Mouse (Mus musculus): ENCODE measurements around the gene Ccdc186. TPM values are rescaled to one million over a fixed set of nuclear protein-coding genes. Genes with fewer than 3 reads are reported as not detected.
"Not testable (repeated sequence)": the region's sequence is repeated elsewhere in the genome, so short reads cannot be mapped to it uniquely, and the experiment has no call there.

The Ccdc186 gene
- polyA plus RNA-seq, 1 experiment from 2014 or later = 25.0 TPM

DNA sequence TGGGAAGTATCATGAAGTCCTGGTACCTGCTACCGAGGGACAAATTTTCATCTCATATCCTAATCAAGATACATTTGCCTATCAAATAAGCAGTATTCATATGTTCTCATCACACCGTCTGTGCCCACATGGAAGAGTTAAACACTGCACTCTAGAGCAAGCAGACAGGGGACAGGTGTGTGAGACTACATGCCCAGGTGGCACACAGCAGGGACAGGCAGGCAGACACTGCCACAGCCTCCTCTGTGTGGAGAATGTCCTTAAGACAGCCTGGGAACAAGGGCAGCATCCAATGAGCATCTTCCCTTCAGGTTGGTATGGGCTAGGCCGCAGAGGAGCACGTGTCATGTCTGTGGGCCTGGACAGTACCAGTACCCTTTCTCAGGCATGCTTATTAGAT, 59.3 kb downstream of the Ccdc186 start:
- no peak overlapping the region for H3K27ac ChIP-seq (ENCODE audit: low read depth, low read length)
- WGBS = 96% methylated on average over 4 of the region's 4 CpGs
- H3K9ac ChIP-seq (replicated peaks; ENCODE audit: low read depth, low read length) = no peak overlapping the region
- no peaks in the 10 kb centered on the region for H3K36me3 ChIP-seq (ENCODE audit: control insufficient read depth, insufficient read depth, low read length)
- no peaks in the 10 kb centered on the region for H3K9me3 ChIP-seq (ENCODE audit: control insufficient read depth, low read length)
- no peak overlapping the region for H3K4me2 ChIP-seq (ENCODE audit: low read depth, low read length)
- no peak overlapping the region for H3K4me3 ChIP-seq (ENCODE audit: low read depth, low read length)
- ATAC-seq (ENCODE audit: low read depth) = no peak
- no peaks in the 10 kb centered on the region for H3K27me3 ChIP-seq (ENCODE audit: control insufficient read depth, insufficient read depth, low read length)
- no peaks in the 10 kb centered on the region for H3K4me1 ChIP-seq (ENCODE audit: control insufficient read depth, insufficient read depth, low read length)

DNA sequence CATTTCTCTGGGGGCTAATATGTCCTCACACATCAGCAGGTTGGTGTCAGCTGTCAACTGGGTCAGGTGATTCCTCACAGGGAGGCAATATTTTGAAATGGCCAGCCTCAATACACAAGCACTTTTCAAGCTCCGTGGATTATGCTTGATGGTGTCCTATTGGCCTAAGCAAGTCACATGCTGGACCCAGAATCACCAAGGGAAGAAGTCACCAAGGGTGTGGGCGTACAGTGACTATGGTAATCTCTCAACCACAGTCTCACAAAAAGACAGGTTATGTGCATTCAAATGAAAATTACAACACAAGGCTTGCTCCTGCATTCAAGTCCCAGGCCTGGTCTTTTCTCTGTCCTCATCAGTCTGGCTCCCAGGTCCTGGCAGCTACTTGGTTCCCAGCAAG, 60.3 kb downstream of the Ccdc186 start:
- H3K4me1 ChIP-seq (ENCODE audit: control insufficient read depth, insufficient read depth, low read length) = no peaks in the 10 kb centered on the region
- 93% methylated on average over 2 of the region's 2 CpGs for WGBS
- no peak overlapping the region for H3K27ac ChIP-seq (ENCODE audit: low read depth, low read length)
- no peaks in the 10 kb centered on the region for H3K9me3 ChIP-seq (ENCODE audit: control insufficient read depth, low read length)
- H3K36me3 ChIP-seq (ENCODE audit: control insufficient read depth, insufficient read depth, low read length) = no peaks in the 10 kb centered on the region
- no peak overlapping the region for H3K4me3 ChIP-seq (ENCODE audit: low read depth, low read length)
- H3K27me3 ChIP-seq (ENCODE audit: control insufficient read depth, insufficient read depth, low read length) = no peaks in the 10 kb centered on the region
- no peak overlapping the region for H3K4me2 ChIP-seq (ENCODE audit: low read depth, low read length)
- H3K9ac ChIP-seq (replicated peaks; ENCODE audit: low read depth, low read length) = no peak overlapping the region
- no peak for ATAC-seq (ENCODE audit: low read depth)

DNA sequence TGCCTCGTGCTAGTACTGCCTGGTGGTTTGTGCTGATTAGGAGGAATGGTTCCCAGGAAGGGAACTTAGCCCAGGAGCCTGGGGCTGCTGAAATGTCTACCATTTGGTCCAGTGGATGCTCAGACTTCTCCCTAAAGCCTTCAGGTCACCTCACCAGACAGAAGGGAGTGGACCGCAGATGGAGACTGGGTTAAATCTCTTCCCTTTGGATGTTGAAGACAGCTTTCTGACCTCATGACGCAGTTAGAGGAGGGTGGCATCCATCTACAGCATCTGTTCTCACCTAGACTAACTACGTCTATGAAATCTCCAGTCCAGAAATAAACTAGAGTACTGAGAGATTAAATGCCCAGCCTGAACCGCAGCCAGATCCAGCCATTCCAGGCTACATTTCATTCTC, 60.9 kb downstream of the Ccdc186 start:
- WGBS = 90% methylated on average over 5 of the region's 5 CpGs
- no peaks in the 10 kb centered on the region for H3K36me3 ChIP-seq (ENCODE audit: control insufficient read depth, insufficient read depth, low read length)
- no peak for ATAC-seq (ENCODE audit: low read depth)

DNA sequence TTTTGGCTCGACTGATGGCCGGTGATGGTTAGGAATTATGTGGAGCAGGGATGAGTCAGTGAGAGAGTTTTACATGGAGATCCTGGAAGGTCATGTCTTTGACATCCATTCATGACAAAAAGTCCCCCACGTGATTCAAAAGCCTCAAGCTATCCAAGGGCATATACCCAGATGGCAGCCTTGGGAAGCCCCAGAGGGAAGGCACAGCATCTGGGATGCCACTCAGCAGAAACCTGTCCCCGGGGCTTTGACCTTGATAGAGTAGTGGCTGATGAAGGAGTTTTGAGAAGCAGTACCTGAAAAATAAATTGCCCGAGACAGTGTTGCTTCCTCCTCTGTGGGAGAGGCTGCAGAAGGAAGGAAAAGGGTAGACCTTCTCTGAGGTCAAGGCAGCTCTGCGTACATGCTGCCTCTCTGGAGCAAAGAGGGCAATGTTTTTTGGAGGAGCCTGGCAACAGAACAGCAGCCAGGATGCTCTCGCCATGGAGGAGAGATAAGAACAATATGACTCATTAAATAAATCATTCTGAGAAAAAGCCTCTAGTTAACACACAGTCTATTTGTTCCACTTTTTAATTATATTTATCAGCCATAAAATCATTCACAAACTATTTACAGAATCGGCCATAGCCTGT, 61.6 kb downstream of the Ccdc186 start:
- Histone ChIP-seq H3K9me3 (ENCODE audit: control insufficient read depth, low read length) (no peaks in the 10 kb centered on the region), H3K36me3 (ENCODE audit: control insufficient read depth, insufficient read depth, low read length) (no peaks in the 10 kb centered on the region), H3K4me3 (ENCODE audit: low read depth, low read length) (no peak overlapping the region), H3K4me1 (ENCODE audit: control insufficient read depth, insufficient read depth, low read length) (no peaks in the 10 kb centered on the region), H3K27me3 (ENCODE audit: control insufficient read depth, insufficient read depth, low read length) (no peaks in the 10 kb centered on the region), H3K9ac (replicated peaks; ENCODE audit: low read depth, low read length) (no peak overlapping the region), H3K4me2 (ENCODE audit: low read depth, low read length) (no peak overlapping the region), H3K27ac (ENCODE audit: low read depth, low read length) (no peak overlapping the region)
- ATAC-seq (ENCODE audit: low read depth) = no peak
- 85% methylated on average over 8 of the region's 8 CpGs for WGBS

More for the DNA sequence above, 60.9 kb downstream of the Ccdc186 start:
- no peaks in the 10 kb centered on the region for H3K4me1 ChIP-seq (ENCODE audit: control insufficient read depth, insufficient read depth, low read length)
- H3K9ac ChIP-seq (replicated peaks; ENCODE audit: low read depth, low read length) = no peak overlapping the region
- H3K4me2 ChIP-seq (ENCODE audit: low read depth, low read length) = no peak overlapping the region
- no peaks in the 10 kb centered on the region for H3K9me3 ChIP-seq (ENCODE audit: control insufficient read depth, low read length)
- H3K4me3 ChIP-seq (ENCODE audit: low read depth, low read length) = no peak overlapping the region
- no peak overlapping the region for H3K27ac ChIP-seq (ENCODE audit: low read depth, low read length)
- no peaks in the 10 kb centered on the region for H3K27me3 ChIP-seq (ENCODE audit: control insufficient read depth, insufficient read depth, low read length)

GRCm38 (mm10) chr19:56759740-56760139, 62.2 kb downstream of the Ccdc186 start:
- no peaks in the 10 kb centered on the region for H3K9me3 ChIP-seq (ENCODE audit: control insufficient read depth, low read length)
- no peak for ATAC-seq (ENCODE audit: low read depth)
- H3K36me3 ChIP-seq (ENCODE audit: control insufficient read depth, insufficient read depth, low read length) = no peaks in the 10 kb centered on the region
- no peaks in the 10 kb centered on the region for H3K4me1 ChIP-seq (ENCODE audit: control insufficient read depth, insufficient read depth, low read length)
- no peak overlapping the region for H3K27ac ChIP-seq (ENCODE audit: low read depth, low read length)
- WGBS = 93% methylated on average over 4 of the region's 4 CpGs
- no peak overlapping the region for H3K4me2 ChIP-seq (ENCODE audit: low read depth, low read length)
- no peaks in the 10 kb centered on the region for H3K27me3 ChIP-seq (ENCODE audit: control insufficient read depth, insufficient read depth, low read length)
- H3K4me3 ChIP-seq (ENCODE audit: low read depth, low read length) = no peak overlapping the region
- H3K9ac ChIP-seq (replicated peaks; ENCODE audit: low read depth, low read length) = no peak overlapping the region

DNA sequence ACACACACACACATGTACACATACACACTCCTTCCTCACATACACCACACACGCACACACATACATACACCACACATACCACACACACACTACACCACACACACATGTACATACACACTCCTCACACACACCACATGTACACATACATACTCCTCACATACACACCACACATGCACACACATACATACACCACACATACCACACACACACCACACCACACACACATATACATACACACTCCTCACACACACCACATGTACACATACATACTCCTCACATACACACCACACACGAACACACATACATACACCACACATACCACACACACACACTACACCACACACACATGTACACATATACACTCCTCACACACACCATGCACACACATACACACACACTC, 63.7 kb downstream of the Ccdc186 start:
- WGBS = 96% methylated on average over 2 of the region's 2 CpGs
- no peaks in the 10 kb centered on the region for H3K4me1 ChIP-seq (ENCODE audit: control insufficient read depth, insufficient read depth, low read length)
- no peak for ATAC-seq (ENCODE audit: low read depth)
- no peaks in the 10 kb centered on the region for H3K36me3 ChIP-seq (ENCODE audit: control insufficient read depth, insufficient read depth, low read length)
- no peak overlapping the region for H3K9ac ChIP-seq (replicated peaks; ENCODE audit: low read depth, low read length)
- no peak overlapping the region for H3K4me3 ChIP-seq (ENCODE audit: low read depth, low read length)
- H3K4me2 ChIP-seq (ENCODE audit: low read depth, low read length) = no peak overlapping the region
- H3K9me3 ChIP-seq (ENCODE audit: control insufficient read depth, low read length) = no peaks in the 10 kb centered on the region
- no peak overlapping the region for H3K27ac ChIP-seq (ENCODE audit: low read depth, low read length)
- no peaks in the 10 kb centered on the region for H3K27me3 ChIP-seq (ENCODE audit: control insufficient read depth, insufficient read depth, low read length)

DNA sequence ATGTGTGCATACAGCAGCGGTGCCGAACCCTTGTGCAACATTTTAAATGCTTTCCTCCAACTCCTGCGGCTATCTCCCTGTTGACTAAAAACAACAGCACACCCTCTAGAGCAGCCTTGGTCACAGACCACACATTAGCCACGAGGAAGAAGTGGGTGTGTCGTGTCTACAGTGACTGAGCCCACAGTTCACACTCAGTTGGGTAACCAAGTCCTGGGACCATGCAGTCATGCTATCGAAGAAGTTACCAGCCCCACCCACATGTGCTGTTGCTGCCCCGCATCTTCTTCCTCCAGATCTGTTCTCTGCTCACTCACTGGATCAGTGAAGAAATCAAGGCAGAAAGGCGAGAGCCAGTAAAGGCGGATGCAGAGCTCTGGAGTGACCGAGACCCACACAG, 65.6 kb downstream of the Ccdc186 start:
- 92% methylated on average over 10 of the region's 10 CpGs for WGBS
- H3K36me3 ChIP-seq (ENCODE audit: control insufficient read depth, insufficient read depth, low read length) = no peaks in the 10 kb centered on the region
- no peak overlapping the region for H3K4me2 ChIP-seq (ENCODE audit: low read depth, low read length)
- ATAC-seq (ENCODE audit: low read depth) = no peak
- H3K27ac ChIP-seq (ENCODE audit: low read depth, low read length) = no peak overlapping the region
- no peak overlapping the region for H3K4me3 ChIP-seq (ENCODE audit: low read depth, low read length)
- no peaks in the 10 kb centered on the region for H3K4me1 ChIP-seq (ENCODE audit: control insufficient read depth, insufficient read depth, low read length)
- H3K9me3 ChIP-seq (ENCODE audit: control insufficient read depth, low read length) = no peaks in the 10 kb centered on the region
- no peak overlapping the region for H3K9ac ChIP-seq (replicated peaks; ENCODE audit: low read depth, low read length)
- H3K27me3 ChIP-seq (ENCODE audit: control insufficient read depth, insufficient read depth, low read length) = no peaks in the 10 kb centered on the region

DNA sequence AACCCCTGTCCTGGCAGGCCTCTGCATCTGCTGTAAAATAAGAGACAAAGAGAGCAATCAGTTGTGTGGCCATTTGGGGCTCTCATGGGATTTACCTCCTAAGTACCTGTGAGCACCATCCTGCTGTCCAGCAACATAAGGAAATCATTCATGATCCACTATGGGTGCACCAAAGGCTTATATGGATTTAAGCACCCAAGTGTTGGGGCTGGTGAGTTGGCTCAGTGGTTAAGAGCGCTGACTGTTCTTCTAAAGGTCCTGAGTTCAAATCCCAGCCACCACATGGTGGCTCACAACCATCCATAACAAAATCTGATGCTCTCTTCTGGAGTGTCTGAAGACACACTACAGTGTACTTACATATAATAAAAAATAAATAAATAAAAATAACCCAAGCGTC, 67.5 kb downstream of the Ccdc186 start:
- not testable (repeated sequence) for H3K36me3 ChIP-seq (ENCODE audit: control insufficient read depth, insufficient read depth, low read length); H3K9me3 ChIP-seq (ENCODE audit: control insufficient read depth, low read length); H3K4me3 ChIP-seq (ENCODE audit: low read depth, low read length); H3K27ac ChIP-seq (ENCODE audit: low read depth, low read length); H3K4me2 ChIP-seq (ENCODE audit: low read depth, low read length); H3K4me1 ChIP-seq (ENCODE audit: control insufficient read depth, insufficient read depth, low read length); H3K9ac ChIP-seq (replicated peaks; ENCODE audit: low read depth, low read length); H3K27me3 ChIP-seq (ENCODE audit: control insufficient read depth, insufficient read depth, low read length); ATAC-seq (ENCODE audit: low read depth)
- WGBS = 96% methylated on average over 2 of the region's 2 CpGs

- H3K9ac ChIP-seq (replicated peaks; ENCODE audit: low read depth, low read length) = no peak overlapping the region
- no peak overlapping the region for H3K4me3 ChIP-seq (ENCODE audit: low read depth, low read length)
- ATAC-seq (ENCODE audit: low read depth) = no peak
- WGBS = 43% methylated on average over 4 of the region's 4 CpGs
- H3K27me3 ChIP-seq (ENCODE audit: control insufficient read depth, insufficient read depth, low read length) = no peaks in the 10 kb centered on the region
- H3K9me3 ChIP-seq (ENCODE audit: control insufficient read depth, low read length) = no peaks in the 10 kb centered on the region
- no peaks in the 10 kb centered on the region for H3K36me3 ChIP-seq (ENCODE audit: control insufficient read depth, insufficient read depth, low read length)
- H3K27ac ChIP-seq (ENCODE audit: low read depth, low read length) = no peak overlapping the region
- H3K4me1 ChIP-seq (ENCODE audit: control insufficient read depth, insufficient read depth, low read length) = no peaks in the 10 kb centered on the region
- no peak overlapping the region for H3K4me2 ChIP-seq (ENCODE audit: low read depth, low read length)
Measured at GRCm38 (mm10) chr19:56750709-56751108, 71.3 kb downstream of the Ccdc186 start.

Measured in neural tube, embryonic 14.5 days (tissue).